Mouse (Mus musculus) splenic B cell, adult 2 months (primary cell): ENCODE measurements around the gene Far1.

Source experiments
- DNase-seq: peaks from one replicate; pipeline ENCODE4 v3.0.0-alpha.2; 2011; ENCODE audit warnings: low read depth, low spot score
- H3K27me3 ChIP-seq: 2 replicates; pipeline ENCODE4 v1.6.1; 2012; ENCODE audit warnings: mild to moderate bottlenecking, low read length, moderate library complexity, mixed read lengths; ENCODE audit not compliant: control insufficient read depth, poor library complexity, insufficient read depth, severe bottlenecking
- H3K36me3 ChIP-seq: 2 replicates; pipeline ENCODE4 v1.6.1; 2012; ENCODE audit warnings: mild to moderate bottlenecking, low read length, moderate library complexity, mixed read lengths; ENCODE audit not compliant: control insufficient read depth, poor library complexity, insufficient read depth, severe bottlenecking

The Far1 gene

DNA sequence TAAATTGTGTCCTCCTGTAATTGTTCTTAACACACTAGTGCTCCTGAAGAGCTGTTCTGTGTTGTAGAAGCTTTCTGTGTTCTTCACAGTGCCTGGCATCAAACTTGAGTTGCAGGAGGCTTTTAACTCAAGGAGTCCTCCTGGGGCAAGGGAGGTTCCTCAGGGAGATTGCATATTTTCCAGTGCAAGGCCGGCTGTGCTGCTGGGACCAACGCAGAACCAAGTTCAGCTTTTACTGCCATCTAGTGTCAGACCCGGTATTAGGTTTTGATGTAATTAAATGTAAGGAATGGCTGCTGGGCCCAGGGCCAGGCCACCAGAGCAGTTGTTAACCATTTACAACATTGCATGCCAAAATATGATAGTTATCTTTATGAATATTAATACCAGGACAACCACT lies 80.7 kb downstream of the Far1 start:
- H3K27me3 ChIP-seq, result no peaks in the 10 kb centered on the region
- peak; percentile 80 for DNase-seq
- no peaks in the 10 kb centered on the region for H3K36me3 ChIP-seq

DNA sequence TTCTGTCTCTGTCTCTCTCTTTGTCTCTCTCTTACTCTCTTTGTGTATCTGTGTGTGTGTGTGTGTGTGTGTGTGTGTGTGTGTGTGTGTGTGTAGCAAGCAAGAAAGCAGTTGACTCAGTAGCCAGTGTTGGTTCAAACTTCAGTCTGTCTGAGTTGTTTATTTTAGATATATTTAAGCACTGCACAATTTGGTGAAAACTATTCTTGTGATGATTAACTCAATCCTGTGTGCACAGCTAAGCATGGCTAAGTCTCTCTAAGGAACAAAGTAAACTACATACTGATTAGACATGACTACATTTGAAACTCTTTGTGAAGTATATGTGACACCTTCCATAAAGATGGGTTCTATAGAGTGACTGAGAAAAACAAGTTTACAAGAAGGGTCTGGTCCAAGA lies 83.6 kb downstream of the Far1 start:
- DNase-seq, result no peak
- Histone ChIP-seq H3K27me3 (no peaks in the 10 kb centered on the region), H3K36me3 (no peaks in the 10 kb centered on the region)

DNA sequence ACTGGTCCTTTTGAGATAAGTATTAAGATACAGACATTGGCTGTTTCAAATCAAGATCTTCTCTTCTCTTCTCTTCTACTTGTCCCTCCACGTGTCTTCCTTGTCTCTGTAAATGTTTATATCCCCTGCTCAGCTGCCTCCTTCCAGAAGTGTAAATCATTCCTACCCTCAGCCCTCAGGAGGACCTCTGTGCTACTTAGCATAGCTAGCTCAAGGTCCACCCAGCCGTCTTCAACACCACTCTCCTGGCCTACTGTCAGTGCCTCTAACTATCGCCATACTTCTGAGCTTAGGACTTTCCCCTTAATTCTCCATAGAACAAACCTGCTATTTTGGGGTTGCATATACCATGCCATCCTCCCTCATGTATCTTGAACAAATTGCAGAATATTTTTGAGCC lies 88.2 kb downstream of the Far1 start:
- Histone ChIP-seq H3K36me3 (no peaks in the 10 kb centered on the region), H3K27me3 (no peaks in the 10 kb centered on the region)
- DNase-seq, result no peak

DNA sequence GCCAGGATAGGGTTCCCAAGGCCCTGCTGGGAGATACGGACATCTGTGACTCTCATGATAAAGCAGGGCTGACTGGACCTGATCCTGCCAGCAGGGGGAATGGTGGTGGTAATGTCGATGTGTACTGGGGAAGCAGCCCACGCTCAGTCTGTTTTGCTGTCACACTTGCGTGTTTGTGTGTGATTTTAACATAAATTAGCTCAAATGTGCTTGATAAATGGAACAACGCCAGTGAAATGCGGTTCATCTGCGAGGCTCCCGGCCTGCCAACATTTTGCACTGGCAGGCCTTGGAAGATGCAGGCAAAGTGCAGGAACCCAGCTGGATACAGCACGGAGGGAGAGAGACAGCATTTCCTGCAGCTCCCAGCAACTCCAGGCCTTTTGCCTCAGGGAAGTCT lies 94.3 kb downstream of the Far1 start:
- no peak for DNase-seq
- H3K27me3 ChIP-seq, result no peaks in the 10 kb centered on the region
- no peaks in the 10 kb centered on the region for H3K36me3 ChIP-seq

DNA sequence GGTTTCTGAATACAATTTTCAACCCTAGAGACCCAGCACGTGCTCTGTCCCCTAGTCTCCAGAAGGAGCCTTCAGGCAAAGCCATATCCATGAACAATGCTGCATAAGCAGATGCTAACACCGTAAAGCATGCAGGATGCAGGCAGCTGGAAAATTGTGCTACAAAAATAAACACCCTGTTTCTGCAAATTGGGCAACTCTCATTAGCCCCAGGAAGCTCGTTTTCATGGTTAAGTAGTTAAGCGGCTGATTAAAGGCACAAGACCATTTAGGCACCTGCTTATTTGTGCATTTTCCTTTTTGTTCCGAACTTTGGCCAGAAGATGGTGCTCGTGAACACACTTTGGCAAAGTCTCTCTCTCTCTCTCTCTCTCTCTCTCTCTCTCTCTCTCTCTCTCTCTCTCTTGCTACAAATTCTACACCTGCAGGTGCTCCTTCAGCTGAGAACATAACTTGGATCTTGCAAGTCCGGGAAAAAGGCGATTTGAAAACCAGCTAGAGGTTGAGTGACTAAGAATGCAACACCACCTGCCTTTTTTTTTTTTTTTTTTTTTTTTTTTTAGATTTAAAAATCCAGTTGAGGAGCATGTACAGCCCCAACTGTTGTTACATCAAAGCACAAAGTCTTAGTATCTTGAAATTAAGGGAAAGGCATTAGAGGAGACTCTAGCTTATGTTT lies 95.5 kb downstream of the Far1 start:
- DNase-seq, result peak; percentile 79
- Histone ChIP-seq H3K27me3 (no peaks in the 10 kb centered on the region), H3K36me3 (no peaks in the 10 kb centered on the region)

DNA sequence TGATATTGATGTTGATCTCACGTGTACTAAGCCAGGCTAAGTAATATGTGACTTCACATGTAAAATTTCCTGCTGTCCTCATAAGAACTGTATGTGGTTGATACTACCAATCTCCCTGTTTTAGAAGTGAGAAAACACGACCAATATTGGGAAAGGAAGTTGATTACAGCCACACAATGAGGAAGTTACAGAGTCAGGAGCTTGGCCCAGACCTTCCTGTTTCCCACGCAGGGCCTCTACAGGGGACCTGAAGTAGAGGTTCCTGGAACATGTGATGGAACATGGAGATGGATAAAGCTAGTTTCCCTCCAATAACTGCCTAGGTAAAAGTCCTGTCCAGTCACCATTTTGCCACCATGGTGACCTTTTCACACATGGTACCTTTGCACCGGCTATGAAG lies 99.0 kb downstream of the Far1 start:
- Histone ChIP-seq H3K27me3 (no peaks in the 10 kb centered on the region), H3K36me3 (no peaks in the 10 kb centered on the region)
- DNase-seq, result peak; percentile 17

DNA sequence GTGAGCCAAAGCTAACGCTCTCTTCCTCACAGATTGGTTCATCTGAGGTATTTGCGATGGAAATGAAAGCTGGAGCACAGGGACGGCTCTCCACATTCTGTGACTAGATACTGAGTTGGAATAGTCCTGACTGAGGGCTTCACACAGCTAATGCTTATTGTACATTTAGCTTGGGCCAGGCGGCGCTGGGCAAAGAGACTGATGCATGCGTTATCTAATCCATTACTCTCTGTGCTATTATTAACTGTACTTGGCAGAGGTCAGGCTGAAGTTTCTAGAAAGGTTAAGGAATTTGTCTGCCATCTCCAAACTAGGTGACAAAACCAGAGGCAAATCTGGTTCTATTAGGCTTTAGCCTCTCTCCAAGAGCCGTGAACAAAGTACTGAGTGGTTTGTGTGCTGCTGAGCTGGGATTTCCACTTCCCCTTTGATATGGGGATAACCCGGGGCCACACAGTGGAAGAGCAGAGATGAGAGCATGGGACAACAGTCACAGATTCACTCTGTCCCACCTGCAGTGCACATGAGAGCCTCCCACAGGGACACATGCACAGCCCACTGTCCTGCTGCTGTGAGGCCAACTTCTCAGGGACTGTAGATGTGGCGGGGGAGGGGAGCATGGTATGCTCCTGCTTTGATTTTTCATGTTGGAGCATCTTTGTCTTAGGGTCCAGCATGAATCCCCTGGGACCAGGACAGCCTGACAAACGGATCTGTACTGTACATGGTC lies 100.7 kb downstream of the Far1 start:
- no peak for DNase-seq
- H3K27me3 ChIP-seq, result no peaks in the 10 kb centered on the region
- H3K36me3 ChIP-seq, result no peaks in the 10 kb centered on the region

DNA sequence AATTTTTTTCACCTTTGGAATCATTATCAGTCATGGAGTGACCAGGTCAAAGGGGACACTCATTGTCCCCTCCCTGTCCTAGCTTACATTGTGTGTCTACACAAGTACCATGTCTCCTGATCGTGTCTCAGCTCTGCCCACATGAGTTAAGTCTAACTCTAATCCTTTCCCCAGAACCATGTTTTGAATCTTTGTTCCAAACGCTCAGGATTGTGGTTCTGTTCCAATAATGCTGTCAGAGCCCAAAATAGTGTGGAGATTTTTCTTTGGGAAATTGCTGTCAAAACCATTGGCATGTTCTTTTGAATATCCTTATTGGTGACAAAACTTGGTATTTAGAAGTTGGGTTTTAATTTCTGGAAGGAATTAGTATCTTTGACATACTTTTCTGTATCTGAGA lies 105.5 kb downstream of the Far1 start:
- Histone ChIP-seq H3K27me3 (no peaks in the 10 kb centered on the region), H3K36me3 (no peaks in the 10 kb centered on the region)
- DNase-seq, result no peak

DNA sequence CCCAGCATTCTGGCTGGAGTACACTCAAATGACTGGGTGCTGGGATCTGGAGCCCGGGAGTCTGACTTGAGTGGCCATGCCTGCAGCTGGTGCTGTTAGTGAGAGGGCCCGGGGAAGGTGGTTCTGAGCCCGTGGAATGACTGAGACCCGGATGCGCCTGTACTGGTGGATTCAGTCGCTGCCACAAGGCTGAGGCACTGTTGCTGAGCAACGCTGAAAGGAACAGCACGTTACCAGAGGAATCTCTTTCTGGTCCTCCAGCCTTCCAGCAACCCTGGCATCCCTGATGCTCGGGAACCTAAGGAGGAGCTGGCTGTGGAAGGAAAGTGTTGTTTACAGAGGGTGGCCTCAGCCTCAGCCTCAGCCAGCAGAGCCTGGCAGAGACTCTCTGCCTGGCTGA lies 106.1 kb downstream of the Far1 start:
- Histone ChIP-seq H3K36me3 (no peaks in the 10 kb centered on the region), H3K27me3 (no peaks in the 10 kb centered on the region)
- DNase-seq, result no peak
